8 mouse cellular contexts compared by ENCODE assay signal in the genomic region with DNA sequence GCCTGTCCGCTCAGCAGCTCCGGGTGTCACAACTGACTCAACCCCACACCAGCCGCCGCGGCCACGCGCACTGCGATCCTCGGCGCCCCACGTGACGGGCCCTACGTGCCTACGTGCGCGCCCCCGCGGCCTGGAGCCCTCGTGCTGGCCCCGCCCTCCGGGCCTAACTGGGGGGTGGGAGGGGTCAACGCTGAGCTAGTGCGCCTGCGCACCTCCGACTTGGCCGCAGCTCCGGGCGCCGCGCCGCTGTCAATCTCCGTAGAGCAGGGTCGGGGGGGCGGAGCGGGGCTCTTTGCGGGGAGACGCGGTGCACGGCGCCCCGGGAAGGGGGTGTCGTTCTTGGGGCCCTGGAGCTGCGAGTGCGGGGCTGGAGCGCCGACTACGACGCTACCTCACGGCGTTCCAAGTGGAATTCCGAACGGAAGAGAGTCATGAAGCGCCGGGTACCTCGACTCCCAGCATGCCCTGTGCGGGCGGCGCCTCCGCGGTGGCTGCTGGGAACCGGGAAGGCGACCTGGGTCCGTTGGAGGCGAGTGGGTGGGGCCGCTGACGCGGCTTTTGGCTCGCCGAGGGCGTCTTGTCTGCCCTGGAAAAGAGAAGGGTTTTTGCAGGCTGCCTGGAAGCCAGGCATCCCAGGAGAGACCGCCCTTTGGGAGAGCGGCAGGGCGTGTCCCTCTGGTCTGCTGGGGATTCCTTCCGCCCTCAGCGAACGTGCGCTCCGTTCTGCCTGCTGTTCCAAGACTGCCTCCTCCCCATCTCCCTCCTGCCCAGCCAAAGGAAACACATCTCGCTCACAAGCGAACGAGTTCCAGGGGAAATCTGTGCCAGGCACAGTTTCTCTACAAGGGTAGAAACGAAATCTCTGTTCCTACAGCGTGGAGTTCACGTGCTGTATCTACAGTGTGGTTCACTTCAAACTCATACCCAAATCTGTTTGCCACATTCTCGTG. TPM values are rescaled to one million over a fixed set of nuclear protein-coding genes. Genes with fewer than 3 reads are reported as not detected.
DNase-seq lines count a peak whose midpoint lies in the region; ATAC-seq and TF ChIP-seq lines count a peak whose summit lies in the region.

A gene (minus strand): TSS at position 93 of the 950 bp plus-strand sequence.

- TF ChIP-seq CTCF in cortical plate, adult 2 months (IDR thresholded peaks at IDR 0.05; ENCODE audit: extremely low read depth, insufficient read depth, low read length), result no peak

- no peaks in the 10 kb centered on the region for H3K9me3 ChIP-seq in megakaryocyte, embryonic 14.5 days

- peak within 1 kb of the TSS; percentile 72 for H3K4me3 ChIP-seq in cortical plate, adult 2 months (ENCODE audit: insufficient read depth, low read length)
- peak within 1 kb of the TSS; percentile 99 for H3K4me3 ChIP-seq in megakaryocyte, embryonic 14.5 days (replicated peaks)

- H3K36me3 ChIP-seq in megakaryocyte, embryonic 14.5 days (replicated peaks; ENCODE audit: low read length), result peaks cover 3% of the 10 kb centered on the region

- H3K27ac ChIP-seq in cortical plate, adult 2 months (ENCODE audit: insufficient read depth, low read length), result peak within 1 kb of the TSS; percentile 98

- peak; percentile 77 for ATAC-seq in activated CD4-positive, CD25-positive, alpha-beta regulatory T cell, adult 4 months

- DNase-seq in gastrocnemius, adult 8-10 months (ENCODE audit: low spot score in 2 of 2), result peak; percentile 97 to 99
- peak; percentile 86 for DNase-seq in hindlimb bud, embryonic 11.5 days (ENCODE audit: extremely low spot score, low read depth, low spot score)
- peak; percentile 91 to 97 for DNase-seq in left cerebral cortex, adult 8-10 months (ENCODE audit: low spot score in 2 of 2)
- peak; percentile 98 for DNase-seq in right cerebral cortex, postnatal 10 days (ENCODE audit: low spot score in 2 of 2)
- DNase-seq in urinary bladder, postnatal 25 days (ENCODE audit: low spot score), result peak; percentile 99

- H3K27me3 ChIP-seq in megakaryocyte, embryonic 14.5 days (replicated peaks), result no peaks in the 10 kb centered on the region

- TF ChIP-seq POLR2A in cortical plate, adult 2 months (IDR thresholded peaks at IDR 0.05; ENCODE audit: extremely low read depth, insufficient read depth, low read length), result peak; percentile 84

- H3K4me1 ChIP-seq in cortical plate, adult 2 months (ENCODE audit: control insufficient read depth, insufficient read depth, low read length), result peaks cover 8% of the 10 kb centered on the region
- peaks cover 37% of the 10 kb centered on the region for H3K4me1 ChIP-seq in megakaryocyte, embryonic 14.5 days

RNA-seq across cellular contexts. Expression of the gene that starts here (rescaled TPM):
- 10 to 100 TPM; 23.3 to 44.9 TPM for polyA plus RNA-seq in activated CD4-positive, CD25-positive, alpha-beta regulatory T cell, adult 4 months (2017; shearing (Covaris generic))
- 84.1 and 87.5 TPM in 2 replicates for polyA plus RNA-seq in cortical plate, adult 2 months (2012; rRNA removed)
- total RNA-seq in gastrocnemius, adult 8-10 months (2022), result 100 to 1,000 TPM; 127 to 152 (median 133) TPM
- total RNA-seq in left cerebral cortex, adult 8-10 months (2022), result 100 to 1,000 TPM; 127 to 162 (median 147) TPM
- polyA plus RNA-seq in megakaryocyte, embryonic 14.5 days (2012; ENCODE audit: insufficient read depth, low replicate concordance), result 91.1 and 360 TPM in 2 replicates

Comparison
In these comparisons a context has a peak if more than half of its experiments do, and no peak if none do; other contexts are left out.
1. Peak in every context shown above with its lines: DNase-seq, ATAC-seq, H3K4me3 ChIP-seq and H3K27ac ChIP-seq.